Mouse (Mus musculus): ENCODE measurements around the gene Crcp.

DNA sequence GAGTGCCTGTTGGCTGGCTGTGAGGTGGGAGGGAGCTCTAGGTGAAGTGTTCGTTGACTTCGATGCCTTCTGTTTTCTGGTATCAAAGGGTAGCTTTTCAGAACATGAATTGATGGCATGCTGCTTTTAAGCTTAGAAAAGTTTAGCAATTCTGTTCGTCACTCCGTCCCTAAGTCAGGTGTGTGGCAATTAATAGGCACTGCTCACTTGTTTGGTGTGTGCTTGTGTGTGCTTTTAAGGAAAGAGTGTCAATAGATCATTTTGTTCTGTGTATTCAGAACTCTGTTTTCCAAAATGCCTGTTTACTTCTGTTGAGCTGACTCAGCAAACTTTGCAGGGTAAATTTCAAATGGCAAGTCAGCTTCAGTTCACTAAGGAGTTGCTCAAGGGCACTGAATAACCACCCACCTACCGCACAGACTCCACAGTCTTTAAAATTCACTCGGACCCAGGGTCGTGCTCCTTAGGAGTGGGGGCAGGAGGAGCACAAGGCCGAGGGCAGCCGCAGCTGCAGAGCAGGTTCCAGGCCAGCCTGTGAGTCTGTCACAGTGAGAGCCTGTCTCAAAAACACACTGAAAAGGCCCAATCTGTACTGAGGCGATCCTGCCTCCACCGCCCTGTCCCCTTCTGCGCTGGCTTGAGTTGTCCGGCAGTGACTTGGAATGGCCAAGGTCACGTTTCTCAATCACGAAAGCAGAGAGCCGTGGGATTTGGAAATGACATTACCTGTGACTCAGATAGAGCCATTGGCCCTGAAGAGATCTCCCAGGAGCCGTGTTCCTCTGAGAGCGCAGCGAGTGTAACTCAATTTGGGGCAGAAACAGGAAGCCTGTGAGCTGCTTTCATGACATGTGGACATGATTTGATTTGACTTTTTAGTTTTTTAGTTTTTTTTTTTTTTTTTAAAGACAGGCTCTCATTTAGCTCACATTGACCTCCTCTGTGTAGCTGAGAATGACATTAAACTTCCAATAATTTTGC lies 2.6 kb downstream of the Crcp start:
- TF ChIP-seq EP300 (IDR thresholded peaks at IDR 0.05; ENCODE audit: insufficient read depth, low read depth, low read length) (no peak), POLR2A (IDR thresholded peaks at IDR 0.05; ENCODE audit: insufficient read depth, low read length) (no peak)
